Mouse (Mus musculus) lung, postnatal 0 days (tissue): Measurements from ENCODE around the gene Pafah1b3. TPM values are rescaled to one million over a fixed set of nuclear protein-coding genes. Genes with fewer than 3 reads are reported as not detected.

Experiments
- ATAC-seq: fragments of 200-750 bp; cut with Nextera tagmentation; 2 replicates; pipeline ENCODE4 v1.8.0; 2017; ENCODE audit warnings: moderate library complexity
- DNase-seq: peaks from one replicate; pipeline ENCODE4 v3.0.0-alpha.2; 2016; ENCODE audit warnings: low spot score
- H3K27ac ChIP-seq: fragments of 300-500 bp; sonication (generic); 2 replicates; pipeline ENCODE4 v1.5.1; 2014; ENCODE audit warnings: antibody characterized with exemption, mild to moderate bottlenecking, low read length, mixed read lengths
- H3K27me3 ChIP-seq: fragments of 300-500 bp; sonication (generic); replicated peaks from 2 replicates; pipeline ENCODE4 v1.6.1; 2014; ENCODE audit warnings: low read length, mixed read lengths; ENCODE audit not compliant: insufficient read depth
- H3K36me3 ChIP-seq: fragments of 300-500 bp; sonication (generic); 2 replicates; pipeline ENCODE4 v1.6.1; 2014; ENCODE audit warnings: low read length, mixed read lengths; ENCODE audit not compliant: insufficient read depth
- H3K4me1 ChIP-seq: fragments of 300-500 bp; sonication (generic); 2 replicates; pipeline ENCODE4 v1.6.1; 2014; ENCODE audit warnings: antibody characterized with exemption, low read depth, low read length, mixed read lengths; ENCODE audit not compliant: insufficient read depth
- H3K4me2 ChIP-seq: fragments of 300-500 bp; sonication (generic); replicated peaks from 2 replicates; pipeline ENCODE4 v1.6.1; 2014; ENCODE audit warnings: low read depth, mild to moderate bottlenecking, low read length, moderate library complexity, mixed read lengths
- H3K4me3 ChIP-seq: fragments of 300-500 bp; sonication (generic); 2 replicates; pipeline ENCODE4 v1.5.1; 2014; ENCODE audit warnings: low read depth, low read length
- H3K9ac ChIP-seq: fragments of 300-500 bp; sonication (generic); replicated peaks from 2 replicates; pipeline ENCODE4 v1.6.1; 2014; ENCODE audit warnings: low read depth, mild to moderate bottlenecking
- H3K9me3 ChIP-seq: fragments of 300-500 bp; sonication (generic); 2 replicates; pipeline ENCODE4 v1.6.1; 2016; ENCODE audit warnings: low read length, mixed read lengths
- CTCF ChIP-seq: IDR thresholded peaks from 2 replicates; pipeline ENCODE4 v1.5.1; 2016; ENCODE audit warnings: antibody characterized with exemption, mild to moderate bottlenecking
- EP300 ChIP-seq: IDR thresholded peaks from 2 replicates; pipeline ENCODE4 v1.6.1; 2016; ENCODE audit warnings: antibody characterized with exemption, mild to moderate bottlenecking, control low read depth
- WGBS: fragments of 180-500 bp; shearing (Covaris S2); extraction: QIAGEN DNeasy Blood & Tissue Kit; methylation state at CpG from one replicate; pipeline ENCODE4 v1.1.7; 2014; 5-methylcytosine and 5-hydroxymethylcytosine counted together
- polyA plus RNA-seq: library from polyadenylated mRNA; unstranded; fragments of >200 nt; fragmentation: Nextera tagmentation; extraction: Ambion mirVana; gene quantifications from 2 replicates; pipeline ENCODE4 v1.2.1, GENCODE M21; 2015

Gene Pafah1b3
- polyA plus RNA-seq, 1 experiment from 2014 or later, result 83.8 TPM

- no peak for TF ChIP-seq CTCF
- TF ChIP-seq EP300, result no peak
- WGBS, result 20% methylated on average over 8 of the region's 8 CpGs
- Histone ChIP-seq H3K4me3 (peak overlapping the region; percentile 93), H3K9ac (peak overlapping the region; percentile 91), H3K36me3 (no peaks in the 10 kb centered on the region), H3K27ac (peak overlapping the region; percentile 99), H3K4me2 (peak overlapping the region; percentile 79), H3K9me3 (no peaks in the 10 kb centered on the region), H3K4me1 (peaks cover 21% of the 10 kb centered on the region), H3K27me3 (no peaks in the 10 kb centered on the region)
- ATAC-seq (no peak), DNase-seq (no peak)
Measured at GRCm38 (mm10) chr7:25251822-25252221, 46.0 kb downstream of the Pafah1b3 start.

DNA sequence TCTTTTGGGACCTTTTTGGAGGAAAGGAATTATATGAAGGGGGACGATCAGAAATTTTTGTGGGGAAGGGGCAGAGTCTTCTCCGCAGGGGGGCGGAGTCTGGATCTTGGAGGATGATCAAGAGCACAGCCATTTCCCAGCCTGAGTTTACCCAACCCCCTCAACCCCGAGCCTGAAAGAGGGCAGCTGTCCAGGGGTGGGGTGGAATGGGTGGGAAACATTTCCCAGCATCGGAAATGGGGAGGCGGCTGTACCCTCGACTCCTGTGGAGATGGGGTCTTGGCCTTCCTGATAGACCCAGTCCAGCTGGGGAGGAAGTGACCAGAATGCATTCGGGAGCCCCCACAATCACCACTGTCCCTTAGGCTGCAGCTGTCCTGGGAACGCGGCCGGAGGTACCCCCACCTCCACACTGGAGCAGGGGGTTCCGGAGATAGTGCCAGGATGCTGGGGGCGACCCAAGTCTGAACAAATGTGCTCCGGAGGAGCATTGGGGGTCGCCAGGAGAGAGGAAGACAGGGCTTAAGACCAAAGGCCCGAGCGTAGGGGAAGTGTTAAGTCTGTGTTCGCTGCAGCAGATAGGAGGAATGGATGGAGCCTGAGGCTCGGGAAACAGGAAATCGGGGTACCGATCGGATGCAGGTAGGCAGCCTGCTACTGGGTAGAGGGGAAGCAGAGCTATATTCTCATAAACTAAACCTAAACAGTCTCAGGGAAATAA lies 46.6 kb downstream of the Pafah1b3 start:
- TF ChIP-seq CTCF, result no peak
- TF ChIP-seq EP300, result peak; percentile 24; the same call in 1 of the 2 replicates
- Histone ChIP-seq H3K27ac (peak overlapping the region; percentile 99), H3K36me3 (no peaks in the 10 kb centered on the region), H3K4me1 (peaks cover 26% of the 10 kb centered on the region), H3K9ac (peak overlapping the region; percentile 91), H3K4me3 (peak overlapping the region; percentile 93), H3K9me3 (no peaks in the 10 kb centered on the region), H3K27me3 (no peaks in the 10 kb centered on the region), H3K4me2 (peak overlapping the region; percentile 79)
- 2% methylated on average over 22 of the region's 22 CpGs for WGBS
- DNase-seq, result peak; percentile 81
- ATAC-seq, result peak; percentile 43

GRCm38 (mm10) chr7:25250141-25250972 lies 47.4 kb downstream of the Pafah1b3 start, which contains the start of gene Erf:
Erf (minus strand) TSS chr7:25250761.
- WGBS, result 1% methylated on average over 54 of the region's 81 CpGs

GRCm38 (mm10) chr7:25249314-25250140 lies 48.3 kb downstream of the Pafah1b3 start:
- peaks cover 4% of the 10 kb centered on the region for H3K36me3 ChIP-seq
- peak overlapping the region; percentile 91 for H3K9ac ChIP-seq
- under 1% methylated on average over 18 of the region's 73 CpGs for WGBS
- ATAC-seq (peak; percentile 59), DNase-seq (peak; percentile 92)
- H3K4me3 ChIP-seq, result peak overlapping the region; percentile 93
- TF ChIP-seq EP300, result no peak
- TF ChIP-seq CTCF, result no peak
- no peaks in the 10 kb centered on the region for H3K27me3 ChIP-seq
- peak overlapping the region; percentile 79 for H3K4me2 ChIP-seq
- H3K27ac ChIP-seq, result peak overlapping the region; percentile 99
- H3K4me1 ChIP-seq, result peaks cover 29% of the 10 kb centered on the region
- no peaks in the 10 kb centered on the region for H3K9me3 ChIP-seq

More at GRCm38 (mm10) chr7:25250141-25250972, 47.4 kb downstream of the Pafah1b3 start, which contains the start of gene Erf:
- H3K27ac ChIP-seq, result peak within 1 kb of the TSS; percentile 99
- TF ChIP-seq EP300 (no peak), CTCF (no peak)
- ATAC-seq, result peak; percentile 87
- no peaks in the 10 kb centered on the region; the same call in 1 of the 2 replicates for H3K36me3 ChIP-seq
- H3K27me3 ChIP-seq, result no peaks in the 10 kb centered on the region
- H3K9me3 ChIP-seq, result no peaks in the 10 kb centered on the region
- H3K9ac ChIP-seq, result peak within 1 kb of the TSS; percentile 91
- H3K4me2 ChIP-seq, result peak within 1 kb of the TSS; percentile 79
- H3K4me3 ChIP-seq, result peak within 1 kb of the TSS; percentile 93
- peaks cover 29% of the 10 kb centered on the region for H3K4me1 ChIP-seq
- DNase-seq, result peak; percentile 96

DNA sequence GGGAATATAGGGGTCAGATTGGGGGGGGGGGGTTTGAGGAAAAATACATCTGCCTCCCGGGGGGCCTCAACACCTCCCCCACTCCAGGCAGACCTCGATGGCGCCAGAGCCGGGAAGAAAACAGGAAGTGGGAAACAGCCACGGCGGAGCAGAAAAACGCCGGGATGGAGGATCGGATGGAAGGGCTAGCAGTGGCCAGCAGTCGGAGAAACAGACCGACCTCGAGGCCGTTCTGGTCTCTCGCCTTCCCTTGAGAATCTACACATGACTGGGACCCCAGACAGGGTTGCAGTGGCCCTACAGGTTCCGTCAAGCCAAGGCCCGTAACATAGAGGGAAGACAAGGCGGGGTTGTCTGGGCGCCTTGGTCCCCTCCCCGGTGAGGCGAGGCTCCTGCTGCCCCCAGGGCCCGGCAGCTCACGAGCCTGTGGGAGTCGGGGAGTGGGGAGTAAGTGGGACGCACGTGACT lies 48.9 kb downstream of the Pafah1b3 start:
- Histone ChIP-seq H3K4me1 (peaks cover 29% of the 10 kb centered on the region), H3K4me2 (peak overlapping the region; percentile 79), H3K27me3 (no peaks in the 10 kb centered on the region), H3K36me3 (peaks cover 4% of the 10 kb centered on the region), H3K9ac (peak overlapping the region; percentile 91), H3K9me3 (no peaks in the 10 kb centered on the region), H3K4me3 (peak overlapping the region; percentile 93), H3K27ac (peak overlapping the region; percentile 99)
- TF ChIP-seq CTCF, result no peak
- TF ChIP-seq EP300, result 0 out of 2 replicates have a peak, but pooled peaks have one; percentile 10
- DNase-seq (peak; percentile 49), ATAC-seq (peak; percentile 2)
- whole genome bisulfite sequencing, result under 1% methylated on average over 25 of the region's 25 CpGs
